Mouse (Mus musculus) gastrocnemius, adult 2 months (tissue): ENCODE data around the gene Dcpp1. TPM values are rescaled to one million over a fixed set of nuclear protein-coding genes. Genes with fewer than 3 reads are reported as not detected.
A peak's percentile ranks its signal among the peaks of the same experiment; 100 is the strongest.
"Not testable (repeated sequence)": the region's sequence is repeated elsewhere in the genome, so short reads cannot be mapped to it uniquely, and the experiment has no call there.

Source experiments
- DNase-seq: peaks from one replicate; pipeline ENCODE4 v3.0.0; 2022
- H3K27ac ChIP-seq: fragments of 200-600 bp; 2 replicates; pipeline ENCODE4 v1.8.1; 2022; ENCODE audit warnings: mild to moderate bottlenecking
- H3K4me3 ChIP-seq: fragments of 200-600 bp; 2 replicates; pipeline ENCODE4 v1.8.1; 2022; ENCODE audit warnings: mild to moderate bottlenecking, moderate library complexity
- CTCF ChIP-seq: fragments of 200-600 bp; IDR thresholded peaks from 2 replicates; pipeline ENCODE4 v1.8.1; 2022; ENCODE audit warnings: antibody characterized with exemption, mild to moderate bottlenecking, moderate library complexity
- intact Hi-C: fragments of 180-260 bp; cut with DNase I; formaldehyde crosslinking; loops from one replicate; pipeline ENCODE4 v1.15.1; 2025
- total RNA-seq, 2 experiments: library from RNA; stranded (reverse); gene quantifications; 2 replicates each; pipeline ENCODE4 v1.2.3; 2021

The Dcpp1 gene
- total RNA-seq, 2 experiments from 2014 or later, result not detected

DNA sequence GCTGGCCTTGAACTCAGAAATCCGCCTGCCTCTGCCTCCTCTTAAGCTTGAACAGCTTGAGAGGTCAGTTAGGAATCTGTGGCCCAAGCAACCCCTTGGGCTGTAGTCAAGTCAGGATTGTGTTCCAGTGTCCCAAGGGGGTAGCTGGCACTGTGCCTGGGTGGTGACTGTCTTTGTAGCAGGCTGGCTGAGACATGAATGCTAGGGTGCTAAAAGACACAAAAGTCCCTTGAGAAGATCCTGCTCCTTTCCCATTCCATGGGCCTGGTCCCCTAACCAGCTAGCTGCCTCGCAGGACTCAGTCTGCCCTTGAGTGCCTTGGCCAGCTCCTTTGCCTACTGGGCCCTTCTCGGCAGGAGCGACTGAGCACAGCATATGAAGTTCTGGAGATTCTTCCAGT, 17.8 kb upstream of the Dcpp1 start:
- Histone ChIP-seq H3K4me3 (no peak overlapping the region), H3K27ac (no peak overlapping the region)
- intact Hi-C loops, result no loop called here
- TF ChIP-seq CTCF, result no peak
- DNase-seq, result peak; percentile 26

DNA sequence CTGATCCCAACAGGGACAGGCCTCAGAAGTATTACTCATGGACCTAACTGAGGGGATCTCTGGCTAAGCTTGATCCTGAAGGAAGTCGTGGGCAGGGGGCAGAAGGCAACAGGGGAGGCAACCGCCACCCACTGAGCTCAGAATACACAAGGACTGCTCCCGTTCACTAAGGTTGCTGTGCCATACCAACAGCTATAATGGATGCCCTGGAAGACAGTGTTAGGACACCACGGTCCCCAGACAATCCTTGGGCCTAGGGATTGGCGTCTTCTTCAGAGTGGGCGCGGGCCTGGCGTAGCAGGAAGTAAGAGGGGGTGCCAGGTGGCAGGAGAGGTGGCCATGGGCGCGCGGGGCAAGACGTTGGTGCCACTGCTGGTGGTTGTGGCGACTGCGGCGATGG, 12.9 kb upstream of the Dcpp1 start, which contains the start of gene Prss21:
Gene Prss21, plus strand, starts transcription at position 301 of the 400 bp plus-strand sequence.
- intact Hi-C loops, result no loop called here
- DNase-seq, result no peak
- H3K27ac ChIP-seq, result no peak within 1 kb of the TSS
- H3K4me3 ChIP-seq, result no peak within 1 kb of the TSS
- no peak for TF ChIP-seq CTCF

DNA sequence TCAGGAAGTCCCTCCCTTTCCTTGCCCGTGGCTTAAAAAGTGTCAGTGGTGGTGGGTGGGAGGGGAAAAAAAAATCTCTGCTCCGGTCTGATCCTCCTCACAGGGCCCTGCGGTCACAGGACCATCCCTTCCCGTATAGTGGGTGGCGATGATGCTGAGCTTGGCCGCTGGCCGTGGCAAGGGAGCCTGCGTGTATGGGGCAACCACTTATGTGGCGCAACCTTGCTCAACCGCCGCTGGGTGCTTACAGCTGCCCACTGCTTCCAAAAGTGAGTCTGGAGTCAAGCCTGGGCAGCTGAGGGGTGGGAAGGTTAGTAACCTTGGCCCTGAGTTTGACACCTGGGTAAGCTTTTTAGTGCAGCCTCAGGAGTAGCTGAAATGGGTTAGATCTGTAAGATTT, 12.2 kb upstream of the Dcpp1 start:
- intact Hi-C loops, result no loop called here
- Histone ChIP-seq H3K4me3 (no peak overlapping the region), H3K27ac (no peak overlapping the region)
- DNase-seq, result peak; percentile 27
- TF ChIP-seq CTCF, result no peak

DNA sequence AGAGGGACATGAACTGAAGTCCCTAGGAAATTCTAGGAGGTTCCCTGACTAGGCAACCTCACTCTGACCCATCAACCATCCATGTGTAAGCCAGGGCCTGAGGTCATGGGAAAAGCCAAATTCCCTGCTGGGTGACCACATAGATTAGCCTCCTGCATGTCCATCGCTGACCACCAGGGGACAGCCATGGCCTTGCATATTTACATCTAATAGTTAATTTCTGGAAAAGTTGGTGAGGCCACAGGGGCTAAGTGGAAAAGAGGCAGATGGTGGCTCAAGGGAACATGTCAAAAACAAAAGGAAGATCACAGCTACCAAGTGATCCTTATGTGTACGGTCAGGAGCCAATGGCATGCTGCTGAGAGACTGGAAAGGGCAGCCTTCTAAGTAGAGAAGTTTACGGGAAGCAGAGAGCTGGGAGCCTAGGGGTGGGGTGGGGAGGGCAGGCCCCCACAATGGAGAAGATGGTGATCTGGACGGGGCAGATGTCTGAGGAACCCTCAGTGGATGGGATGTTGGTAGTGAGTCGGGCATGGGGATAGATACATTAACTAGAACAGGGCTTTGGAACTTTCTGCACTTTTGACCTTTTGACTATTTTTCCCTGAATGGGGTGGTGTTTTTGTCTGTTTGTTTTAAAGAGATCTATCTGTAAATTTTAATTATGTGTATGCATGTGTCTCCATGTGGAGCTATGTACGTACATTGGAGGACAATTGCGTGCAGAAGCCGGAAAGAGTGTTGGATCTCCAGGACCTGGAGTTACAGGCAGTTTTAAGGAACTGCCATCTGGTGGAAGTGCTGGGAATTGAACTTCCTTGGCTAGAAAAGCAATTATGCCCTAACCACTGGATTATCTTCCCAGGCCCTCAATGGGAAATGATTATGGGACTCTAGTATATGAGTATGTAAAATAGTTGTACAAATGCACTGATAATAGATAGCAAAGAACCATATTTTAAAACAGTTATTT, 6.5 kb upstream of the Dcpp1 start:
- Histone ChIP-seq H3K27ac (no peak overlapping the region), H3K4me3 (no peak overlapping the region)
- peak; percentile 55 for DNase-seq
- peak; percentile 78 for TF ChIP-seq CTCF
- intact Hi-C loops, result loop anchor here (1.0 to 5.0 kb wide), 2 partner anchors 48 to 86 kb away; no protein-coding TSS in a partner anchor

DNA sequence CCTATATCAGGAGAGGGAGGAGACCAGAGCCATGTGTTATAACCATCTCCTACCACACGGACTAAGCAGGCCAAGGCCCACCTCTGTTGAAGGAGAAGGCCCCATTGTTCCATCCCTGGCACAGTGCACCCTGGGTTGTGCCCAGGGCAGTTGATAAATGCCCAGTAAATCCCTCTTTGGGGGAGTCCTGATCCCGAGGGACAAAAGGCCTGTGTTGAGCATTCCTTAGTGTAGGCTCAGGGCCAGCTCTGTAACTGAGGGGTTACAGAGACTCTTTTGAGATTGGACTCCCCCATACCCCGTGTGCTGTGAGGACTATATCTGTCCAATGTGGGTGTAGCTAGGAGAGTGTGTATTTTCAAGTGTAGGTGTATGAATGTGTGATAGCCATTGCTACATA, 3.9 kb upstream of the Dcpp1 start:
- intact Hi-C loops, result no loop called here
- Histone ChIP-seq H3K4me3 (no peak overlapping the region), H3K27ac (no peak overlapping the region)
- DNase-seq, result no peak
- TF ChIP-seq CTCF, result no peak

DNA sequence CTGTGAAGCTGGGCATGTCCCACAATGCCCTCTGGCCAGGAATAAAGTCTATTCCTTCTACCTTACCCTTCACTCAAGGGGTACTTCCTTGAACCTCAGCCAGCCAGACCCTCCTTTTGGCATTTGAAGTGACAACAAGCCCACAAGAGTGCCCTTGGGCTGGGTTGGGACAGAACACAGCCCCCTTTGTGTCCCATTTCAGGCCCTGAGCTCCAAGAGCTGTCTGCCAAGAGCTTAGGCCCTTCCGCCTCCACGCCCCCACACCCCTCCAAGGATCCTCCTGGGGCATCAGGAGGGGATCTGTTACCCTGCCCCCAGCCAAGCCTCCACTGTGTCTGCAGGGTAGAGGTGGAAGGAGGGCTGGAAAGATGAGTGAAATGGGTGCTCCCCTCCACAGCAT, 3.5 kb upstream of the Dcpp1 start:
- no peak for TF ChIP-seq CTCF
- Histone ChIP-seq H3K27ac (no peak overlapping the region), H3K4me3 (no peak overlapping the region)
- intact Hi-C loops, result no loop called here
- no peak for DNase-seq

DNA sequence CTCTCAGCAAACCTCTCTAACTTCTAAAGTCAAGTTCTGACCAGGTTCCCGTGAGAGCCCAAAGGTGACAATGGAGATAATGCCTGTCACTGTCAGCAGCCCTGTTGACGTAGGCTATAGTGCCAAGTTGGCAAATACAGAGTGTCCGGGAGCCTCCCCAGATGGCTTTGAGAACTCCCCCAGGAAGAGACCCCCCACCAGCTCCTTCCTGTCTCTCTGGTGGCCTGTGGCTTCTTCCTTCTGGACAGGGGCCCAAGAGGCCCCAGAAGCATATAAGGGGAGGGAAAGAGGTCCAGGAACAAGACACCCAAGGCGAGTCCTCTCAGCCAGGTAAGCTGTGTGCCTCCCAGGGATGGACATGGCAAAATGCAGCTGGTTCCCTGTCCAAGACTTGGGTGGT, 36.5 kb downstream of the Dcpp1 start, which contains the start of gene Dcpp3:
Gene Dcpp3, plus strand, starts transcription at position 301 of the 400 bp plus-strand sequence.
- H3K4me3 ChIP-seq, H3K27ac ChIP-seq, DNase-seq, intact Hi-C loops: not testable (repeated sequence)

DNA sequence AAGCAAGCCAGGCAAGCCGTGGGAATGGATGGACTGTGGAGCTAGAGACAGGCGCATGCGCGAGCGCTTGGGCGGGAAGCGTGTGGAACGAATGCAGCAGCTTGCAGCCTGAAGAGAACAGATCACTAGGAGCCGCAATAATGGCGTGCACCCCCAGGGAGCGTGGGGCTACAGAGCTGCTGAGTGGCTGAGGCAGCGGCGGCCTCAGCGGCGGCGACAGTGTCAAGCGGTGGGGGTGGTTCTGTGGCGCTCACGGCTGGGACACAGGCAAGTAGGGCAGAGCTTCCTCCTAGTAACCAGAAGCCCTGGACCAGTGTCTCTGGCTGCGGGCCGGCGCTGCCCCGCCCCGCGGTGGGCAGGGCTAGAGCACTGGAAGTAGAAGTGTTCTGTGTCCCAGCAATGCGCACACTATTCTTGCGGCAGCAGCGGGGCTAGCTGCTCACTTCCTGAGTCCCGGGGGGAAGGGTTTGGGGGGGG, 43.9 kb downstream of the Dcpp1 start:
- intact Hi-C loops, result loop anchor here (5.0 kb wide), 1 partner anchor 52 kb away; no protein-coding TSS in a partner anchor
- peak overlapping the region; percentile 87 for H3K27ac ChIP-seq
- TF ChIP-seq CTCF, result 0 out of 2 replicates have a peak, but pooled peaks have one; percentile 4
- DNase-seq, result peak; percentile 95
- peak overlapping the region; percentile 83 for H3K4me3 ChIP-seq

DNA sequence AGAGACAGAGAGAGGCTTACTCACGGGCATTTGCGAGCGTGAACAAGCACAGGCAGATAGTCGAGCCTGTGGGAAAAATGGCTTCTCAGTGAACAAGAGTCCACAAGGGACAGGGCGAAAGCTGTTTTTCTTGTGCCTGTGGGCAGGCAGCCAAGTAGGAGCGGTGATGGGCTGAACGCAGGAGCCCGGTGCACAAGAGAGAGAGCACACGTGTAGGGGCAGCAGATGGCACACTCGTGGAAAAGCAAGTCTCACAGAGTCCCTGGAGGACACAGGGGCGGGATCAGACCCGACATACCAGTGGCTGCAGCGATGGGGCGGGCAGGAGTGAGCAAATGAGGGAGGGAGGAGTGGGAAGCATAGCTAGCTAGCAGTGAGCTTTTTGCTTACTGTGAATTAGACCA, 44.4 kb downstream of the Dcpp1 start:
- intact Hi-C loops, result no loop called here
- peak; percentile 63 for DNase-seq
- peak overlapping the region; percentile 87 for H3K27ac ChIP-seq
- H3K4me3 ChIP-seq, result peak overlapping the region; percentile 83
- TF ChIP-seq CTCF, result no peak

DNA sequence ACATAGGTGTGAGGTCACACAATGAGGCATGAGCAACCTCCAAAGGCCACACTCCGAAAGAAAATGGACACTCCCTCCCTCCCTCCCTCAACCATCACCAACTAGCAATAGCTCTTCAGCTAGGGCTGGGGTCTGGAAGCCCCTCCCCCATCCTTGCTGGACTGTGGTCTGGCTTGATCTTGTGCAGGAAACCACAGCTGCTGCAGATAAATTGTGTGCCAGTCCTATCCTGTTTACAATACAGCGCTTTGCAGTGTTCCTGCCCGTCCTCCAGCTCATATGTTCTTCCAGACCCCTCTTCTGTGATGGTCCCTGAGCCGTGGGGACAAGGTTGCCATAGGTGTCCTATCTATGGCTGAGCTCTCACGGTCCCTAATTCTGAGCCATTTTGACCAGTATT, 50.5 kb downstream of the Dcpp1 start:
- no peak for DNase-seq
- no peak overlapping the region for H3K27ac ChIP-seq
- no peak overlapping the region for H3K4me3 ChIP-seq
- TF ChIP-seq CTCF, result no peak
- intact Hi-C loops, result no loop called here

Other genes starting within 250 kb of the Dcpp1 start
- under 1 TPM in 1 of 2 experiments, not detected in 1; 0.06 TPM for gene Mmp25, start 235.6 kb upstream of the Dcpp1 start, total RNA-seq
- not detected for gene Bicdl2, start 220.4 kb upstream of the Dcpp1 start, total RNA-seq
- 100 to 1,000 TPM; 112 to 137 TPM for gene Hcfc1r1, start 207.3 kb upstream of the Dcpp1 start, total RNA-seq
- gene Thoc6, start 207.0 kb upstream of the Dcpp1 start, total RNA-seq, result 1 to 10 TPM; 6.3 to 8.8 TPM
- gene Tnfrsf12a, start 203.4 kb upstream of the Dcpp1 start, total RNA-seq, result 10 to 100 TPM; 19.5 to 27.5 TPM
- gene Cldn6, start 201.6 kb upstream of the Dcpp1 start, total RNA-seq, result not detected
- gene Cldn9, start 196.8 kb upstream of the Dcpp1 start, total RNA-seq, result under 1 TPM; 0.15 to 0.17 TPM
- not detected for gene 1520401A03Rik, start 158.1 kb upstream of the Dcpp1 start, total RNA-seq
- under 1 TPM; 0.53 to 0.64 TPM for gene Pkmyt1, start 154.5 kb upstream of the Dcpp1 start, total RNA-seq
- 1 to 10 TPM; 2.7 to 4.0 TPM for gene Paqr4, start 140.0 kb upstream of the Dcpp1 start, total RNA-seq
- gene Kremen2, start 135.0 kb upstream of the Dcpp1 start, total RNA-seq, result not detected
- gene Flywch1, start 109.3 kb upstream of the Dcpp1 start, total RNA-seq, result 10 to 100 TPM; 43.3 to 50.4 TPM
- under 1 TPM; 0.47 to 0.51 TPM for gene Flywch2, start 94.8 kb upstream of the Dcpp1 start, total RNA-seq
- gene Srrm2, start 90.3 kb upstream of the Dcpp1 start, total RNA-seq, result 100 to 1,000 TPM; 178 to 227 TPM
- 100 to 1,000 TPM; 296 to 351 TPM for gene Elob, start 51.7 kb upstream of the Dcpp1 start, total RNA-seq
- not detected for gene Prss33, start 44.8 kb upstream of the Dcpp1 start, total RNA-seq
- not detected for gene Prss32, start 37.0 kb upstream of the Dcpp1 start, total RNA-seq
- gene Prss41, start 36.7 kb upstream of the Dcpp1 start, total RNA-seq, result not detected
- gene Prss21, start 12.8 kb upstream of the Dcpp1 start, total RNA-seq, result not detected
- not detected for gene Dcpp2, start within 50 bp of the Dcpp1 start, total RNA-seq
- gene Dcpp3, start 36.6 kb downstream of the Dcpp1 start, total RNA-seq, result not detected
- not detected for gene Sbp, start 60.8 kb downstream of the Dcpp1 start, total RNA-seq
- not detected for gene Sbpl, start 74.4 kb downstream of the Dcpp1 start, total RNA-seq
- not detected for gene Prss30, start 99.7 kb downstream of the Dcpp1 start, total RNA-seq
- not detected for gene Prss22, start 117.2 kb downstream of the Dcpp1 start, total RNA-seq
- not detected for gene Prss27, start 157.3 kb downstream of the Dcpp1 start, total RNA-seq
- 10 to 100 TPM in 1 of 2 experiments, 1 to 10 TPM in 1; 6.9 to 10.4 TPM for gene Kctd5, start 192.6 kb downstream of the Dcpp1 start, total RNA-seq